8 mouse cellular contexts compared by ENCODE assay signal in genomic region chr7:12909498-12909962, GRCm38 (mm10). TPM values are rescaled to one million over a fixed set of nuclear protein-coding genes. Genes with fewer than 3 reads are reported as not detected.
A peak's percentile ranks its signal among the peaks of the same experiment; 100 is the strongest.
DNase-seq lines count a peak whose midpoint lies in the region; ATAC-seq and TF ChIP-seq lines count a peak whose summit lies in the region.

No protein-coding gene starts in this region.

- H3K4me3 ChIP-seq in gastrocnemius, adult 2 months, result peak overlapping the region; percentile 81
- peak overlapping the region; percentile 49 for H3K4me3 ChIP-seq in hindbrain, postnatal 0 days (ENCODE audit: low read length)
- H3K4me3 ChIP-seq in left cerebral cortex, adult 2 months, result peak overlapping the region; percentile 48
- H3K4me3 ChIP-seq in macrophage (ENCODE audit: inconsistent target), result peak overlapping the region; percentile 50

- H3K79me2 ChIP-seq in macrophage (ENCODE audit: inconsistent target), result no peaks in the 10 kb centered on the region

- no peaks in the 10 kb centered on the region for H3K9me3 ChIP-seq in hindbrain, postnatal 0 days (ENCODE audit: low read length)

- H3K36me3 ChIP-seq in hindbrain, postnatal 0 days (ENCODE audit: insufficient read depth, low read length), result peaks cover 34% of the 10 kb centered on the region
- peaks cover 31% of the 10 kb centered on the region for H3K36me3 ChIP-seq in macrophage (ENCODE audit: inconsistent target)

- TF ChIP-seq CTCF in gastrocnemius, adult 2 months (IDR thresholded peaks at IDR 0.05), result peak; percentile 79
- TF ChIP-seq CTCF in hindbrain, postnatal 0 days (IDR thresholded peaks at IDR 0.05; ENCODE audit: low read depth), result peak; percentile 78
- peak; percentile 77 for TF ChIP-seq CTCF in left cerebral cortex, adult 2 months (IDR thresholded peaks at IDR 0.05)

- WGBS in hindbrain, postnatal 0 days, result 38% methylated on average over 7 of the region's 7 CpGs
- 28% methylated on average over 7 of the region's 7 CpGs for WGBS in macrophage (ENCODE audit: missing documents)

- H3K27ac ChIP-seq in gastrocnemius, adult 2 months, result peak overlapping the region; percentile 95
- peak overlapping the region; percentile 92 for H3K27ac ChIP-seq in hindbrain, postnatal 0 days
- H3K27ac ChIP-seq in left cerebral cortex, adult 2 months, result peak overlapping the region; percentile 88
- peak overlapping the region; percentile 61 for H3K27ac ChIP-seq in macrophage

- intact Hi-C loops in gastrocnemius, adult 2 months (cut with DNase I), result loop anchor here (10.0 kb wide), 1 partner anchor 365 kb away; the partner anchor contains the start of genes Lig1 and Zswim9
- intact Hi-C loops in left cerebral cortex, adult 2 months (cut with DNase I), result no loop called here

- H3K4me1 ChIP-seq in hindbrain, postnatal 0 days (ENCODE audit: insufficient read depth, low read length), result no peaks in the 10 kb centered on the region; the same call in 1 of the 2 replicates

- peak; percentile 33 for ATAC-seq in hindbrain, postnatal 0 days

- H3K27me3 ChIP-seq in hindbrain, postnatal 0 days (ENCODE audit: insufficient read depth, low read length), result no peaks in the 10 kb centered on the region

- peak; percentile 51 for DNase-seq in ZHBTc4 (ENCODE audit: low read depth, low spot score)
- DNase-seq in cerebellum, postnatal 36 days, result peak; percentile 82 to 88
- peak; percentile 77 for DNase-seq in gastrocnemius, adult 2 months
- DNase-seq in hindbrain, postnatal 0 days (ENCODE audit: low spot score), result peak; percentile 78
- peak; percentile 67 to 76 for DNase-seq in left cerebral cortex, adult 2 months (ENCODE audit: extremely low spot score in 1 of 2, low spot score in 2 of 2)
- peak; percentile 75 for DNase-seq in right cerebral cortex, adult 18-20 months
- DNase-seq in urinary bladder, postnatal 10 days (ENCODE audit: low spot score), result peak; percentile 26

- peak overlapping the region; percentile 66 for H3K4me2 ChIP-seq in hindbrain, postnatal 0 days (ENCODE audit: low read depth, low read length)

- peak overlapping the region; percentile 50 for H3K9ac ChIP-seq in hindbrain, postnatal 0 days (replicated peaks; ENCODE audit: low read length)

RNA-seq across cellular contexts. Expression of gene Zscan22, which starts 11.9 kb away (rescaled TPM):
- total RNA-seq in gastrocnemius, adult 2 months (2021), result 1 to 10 TPM; 3.7 to 4.4 TPM
- 7.4 and 7.7 TPM in 2 replicates for total RNA-seq in hindbrain, postnatal 0 days (2014; rRNA removed)
- 2.5 and 2.9 TPM in 2 replicates for polyA plus RNA-seq in hindbrain, postnatal 0 days (2015; fragmentation: Nextera tagmentation; extraction: Ambion mirVana)
- 10 to 100 TPM; 16.2 to 17.0 TPM for total RNA-seq in left cerebral cortex, adult 2 months (2021)
- 10 to 100 TPM in 3 of 26 experiments, 1 to 10 TPM in 23; 1.2 to 14.3 (median 3.6) TPM for total RNA-seq in macrophage (2018; cell fraction: chromatin; rRNA removed)
- total RNA-seq in macrophage (2018; cell fraction: cytosol; rRNA removed), result 1 to 10 TPM; 1.4 to 7.9 (median 6.0) TPM
- total RNA-seq in macrophage (2018; cell fraction: nucleus; rRNA removed), result 10 to 100 TPM in 3 of 26 experiments, 1 to 10 TPM in 23; 1.2 to 18.9 (median 3.6) TPM
- polyA plus RNA-seq in macrophage (2018), result 5.2 to 9.0 TPM (median 7.8 TPM) in 3 replicates

RNA-seq across cellular contexts. Expression of gene Rps5, which starts 12.6 kb away (rescaled TPM):
- 100 to 1,000 TPM; 574 to 617 TPM for total RNA-seq in gastrocnemius, adult 2 months (2021)
- total RNA-seq in hindbrain, postnatal 0 days (2014; rRNA removed), result 1,864 and 2,267 TPM in 2 replicates
- 646 and 658 TPM in 2 replicates for polyA plus RNA-seq in hindbrain, postnatal 0 days (2015; fragmentation: Nextera tagmentation; extraction: Ambion mirVana)
- 100 to 1,000 TPM; 374 to 377 TPM for total RNA-seq in left cerebral cortex, adult 2 months (2021)
- 100 to 1,000 TPM in 1 of 26 experiments, 10 to 100 TPM in 25; 16.7 to 174 (median 41.9) TPM for total RNA-seq in macrophage (2018; cell fraction: chromatin; rRNA removed)
- 100 to 1,000 TPM; 545 to 842 (median 655) TPM for total RNA-seq in macrophage (2018; cell fraction: cytosol; rRNA removed)
- 100 to 1,000 TPM in 13 of 26 experiments, 10 to 100 TPM in 13; 43.6 to 163 (median 99.3) TPM for total RNA-seq in macrophage (2018; cell fraction: nucleus; rRNA removed)
- polyA plus RNA-seq in macrophage (2018), result 260 to 917 TPM (median 815 TPM) in 3 replicates

RNA-seq across cellular contexts. Expression of gene Rnf225, which starts 17.7 kb away (rescaled TPM):
- total RNA-seq in gastrocnemius, adult 2 months (2021), result under 1 TPM; 0.31 to 0.81 TPM
- total RNA-seq in hindbrain, postnatal 0 days (2014; rRNA removed), result 2.5 and 3.0 TPM in 2 replicates
- polyA plus RNA-seq in hindbrain, postnatal 0 days (2015; fragmentation: Nextera tagmentation; extraction: Ambion mirVana), result 1.1 TPM in 2 replicates
- 1 to 10 TPM; 1.1 to 1.2 TPM for total RNA-seq in left cerebral cortex, adult 2 months (2021)
- 1 to 10 TPM in 2 of 26 experiments, under 1 TPM in 21, not detected in 3; 0.23 to 1.8 (median 0.57) TPM for total RNA-seq in macrophage (2018; cell fraction: chromatin; rRNA removed)
- total RNA-seq in macrophage (2018; cell fraction: cytosol; rRNA removed), result under 1 TPM in 22 of 26 experiments, not detected in 4; 0.03 to 0.65 (median 0.19) TPM
- total RNA-seq in macrophage (2018; cell fraction: nucleus; rRNA removed), result 1 to 10 TPM in 3 of 26 experiments, under 1 TPM in 22, not detected in 1; 0.15 to 2.6 (median 0.51) TPM
- 0.07 TPM in 1 of 3 replicates, not detected in the others for polyA plus RNA-seq in macrophage (2018)

RNA-seq across cellular contexts. Expression of gene Zfp128, which starts 28.6 kb away (rescaled TPM):
- total RNA-seq in gastrocnemius, adult 2 months (2021), result 1 to 10 TPM; 2.2 to 2.3 TPM
- 7.7 and 10.7 TPM in 2 replicates for total RNA-seq in hindbrain, postnatal 0 days (2014; rRNA removed)
- polyA plus RNA-seq in hindbrain, postnatal 0 days (2015; fragmentation: Nextera tagmentation; extraction: Ambion mirVana), result 1.9 and 2.1 TPM in 2 replicates
- 1 to 10 TPM; 8.0 to 8.2 TPM for total RNA-seq in left cerebral cortex, adult 2 months (2021)
- total RNA-seq in macrophage (2018; cell fraction: chromatin; rRNA removed), result 1 to 10 TPM in 15 of 26 experiments, under 1 TPM in 8, not detected in 3; 0.34 to 9.0 (median 2.0) TPM
- total RNA-seq in macrophage (2018; cell fraction: cytosol; rRNA removed), result 1 to 10 TPM in 16 of 26 experiments, under 1 TPM in 10; 0.19 to 2.6 (median 1.3) TPM
- total RNA-seq in macrophage (2018; cell fraction: nucleus; rRNA removed), result 1 to 10 TPM in 16 of 26 experiments, under 1 TPM in 9, not detected in 1; 0.12 to 8.7 (median 1.4) TPM
- polyA plus RNA-seq in macrophage (2018), result 1.6 to 2.1 TPM (median 1.9 TPM) in 3 replicates

RNA-seq across cellular contexts. Expression of gene Zfp324, which starts 56.1 kb away (rescaled TPM):
- total RNA-seq in gastrocnemius, adult 2 months (2021), result 1 to 10 TPM; 1.5 to 2.0 TPM
- total RNA-seq in hindbrain, postnatal 0 days (2014; rRNA removed), result 25.5 and 30.1 TPM in 2 replicates
- 6.8 and 7.1 TPM in 2 replicates for polyA plus RNA-seq in hindbrain, postnatal 0 days (2015; fragmentation: Nextera tagmentation; extraction: Ambion mirVana)
- 10 to 100 TPM; 11.0 TPM for total RNA-seq in left cerebral cortex, adult 2 months (2021)
- total RNA-seq in macrophage (2018; cell fraction: chromatin; rRNA removed), result 10 to 100 TPM in 6 of 26 experiments, 1 to 10 TPM in 13, under 1 TPM in 7; 0.31 to 16.5 (median 3.4) TPM
- 1 to 10 TPM in 23 of 26 experiments, under 1 TPM in 3; 0.43 to 6.6 (median 4.0) TPM for total RNA-seq in macrophage (2018; cell fraction: cytosol; rRNA removed)
- 10 to 100 TPM in 4 of 26 experiments, 1 to 10 TPM in 18, under 1 TPM in 4; 0.29 to 11.3 (median 4.2) TPM for total RNA-seq in macrophage (2018; cell fraction: nucleus; rRNA removed)
- polyA plus RNA-seq in macrophage (2018), result 3.0 to 3.7 TPM (median 3.1 TPM) in 3 replicates

Comparison
In these comparisons a context has a peak if more than half of its experiments do, and no peak if none do; other contexts are left out.
1. Peak in every context shown above with its lines: DNase-seq, ATAC-seq, H3K4me3 ChIP-seq and H3K27ac ChIP-seq.
2. DNase-seq: peak in every context shown above with its lines; median percentile 85 in cerebellum, postnatal 36 days; 78 in hindbrain, postnatal 0 days; 77 in gastrocnemius, adult 2 months; 75 in right cerebral cortex, adult 18-20 months; 72 in left cerebral cortex, adult 2 months; 51 in ZHBTc4; 26 in urinary bladder, postnatal 10 days.